8 mouse cellular contexts compared by ENCODE assay signal in the genomic region with DNA sequence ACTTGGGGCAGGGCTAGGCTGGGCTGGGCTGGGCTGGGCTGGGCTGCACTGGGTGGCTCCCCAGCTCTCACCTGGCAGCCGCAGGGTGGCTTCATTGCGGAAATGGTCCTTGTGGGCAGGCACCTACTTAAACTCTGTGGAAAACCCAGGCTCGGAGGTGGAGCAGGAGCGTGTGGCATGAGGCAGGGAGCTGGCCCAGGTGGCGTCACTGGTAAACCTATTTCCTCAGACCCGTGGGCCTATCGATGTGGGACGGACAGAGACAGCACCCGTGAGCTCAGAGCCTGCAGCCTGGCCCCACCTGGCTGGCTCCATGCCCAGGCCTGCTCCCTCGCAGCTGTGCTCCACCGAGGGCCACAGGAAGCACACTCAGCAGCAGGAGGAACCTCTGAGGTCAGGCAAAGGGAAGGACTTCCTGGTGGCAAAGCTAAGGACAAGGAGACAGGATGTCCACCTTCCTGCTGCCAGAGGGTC. TPM values are rescaled to one million over a fixed set of nuclear protein-coding genes. Genes with fewer than 3 reads are reported as not detected.
DNase-seq lines count a peak whose midpoint lies in the region; ATAC-seq and TF ChIP-seq lines count a peak whose summit lies in the region.

No protein-coding gene starts in this region.

- peak overlapping the region; percentile 27 for H3K4me3 ChIP-seq in gastrocnemius, adult 2 months
- no peak overlapping the region; the same call in 1 of the 2 replicates for H3K4me3 ChIP-seq in kidney, adult 2 months (ENCODE audit: insufficient read depth, low read depth, low read length)
- H3K4me3 ChIP-seq in lung, adult 2 months (replicated peaks; ENCODE audit: extremely low read depth, low read depth, low read length) = no peak overlapping the region

- H3K4me1 ChIP-seq in kidney, adult 2 months (ENCODE audit: control insufficient read depth, insufficient read depth, low read length) = peaks cover 30% of the 10 kb centered on the region
- H3K4me1 ChIP-seq in lung, adult 2 months (ENCODE audit: control insufficient read depth, insufficient read depth, low read length) = peaks cover 13% of the 10 kb centered on the region

- TF ChIP-seq CTCF in gastrocnemius, adult 2 months (IDR thresholded peaks at IDR 0.05) = no peak
- no peak for TF ChIP-seq CTCF in kidney, adult 2 months (conservative IDR thresholded peaks at IDR 0.05; ENCODE audit: insufficient read depth, insufficient read length, low read depth, low read length)
- TF ChIP-seq CTCF in lung, adult 2 months (IDR thresholded peaks at IDR 0.05; ENCODE audit: insufficient read depth, low read length) = no peak

- no peaks in the 10 kb centered on the region for H3K27me3 ChIP-seq in kidney, adult 2 months (replicated peaks; ENCODE audit: control insufficient read depth, insufficient read depth, low read length)

- WGBS in kidney, adult 2 months = 30% methylated on average over 11 of the region's 11 CpGs
- 20% methylated on average over 11 of the region's 11 CpGs for WGBS in lung, adult 2 months

- DNase-seq in gastrocnemius, adult 2 months = peak; percentile 51
- DNase-seq in gastrocnemius, adult 18-20 months (ENCODE audit: low spot score) = no peak
- peak; percentile 80 for DNase-seq in kidney, adult 2 months
- peak; percentile 52 for DNase-seq in lung, adult 2 months
- DNase-seq in thymus, postnatal 36 days = peak; percentile 36 to 68
- DNase-seq in frontal cortex, postnatal 36 days (ENCODE audit: low spot score in 2 of 2) = no peak
- DNase-seq in embryo, embryonic 10 days (ENCODE audit: low spot score) = no peak

- no peak for TF ChIP-seq POLR2A in kidney, adult 2 months (IDR thresholded peaks at IDR 0.05; ENCODE audit: low read depth, low read length)
- 0 out of 2 replicates have a peak, but pooled peaks have one; percentile 14 for TF ChIP-seq POLR2A in lung, adult 2 months (IDR thresholded peaks at IDR 0.05; ENCODE audit: borderline replicate concordance, extremely low read depth, low read depth, low read length)

- 0 out of 2 replicates have a peak, but pooled peaks have one; percentile 21 for ATAC-seq in erythroblast, adult 5-6 weeks (replicated peaks; ENCODE audit: low FRiP score, poor library complexity, severe bottlenecking)

- H3K27ac ChIP-seq in gastrocnemius, adult 2 months = peak overlapping the region; percentile 64
- peak overlapping the region; percentile 51 for H3K27ac ChIP-seq in kidney, adult 2 months (ENCODE audit: insufficient read depth, low read depth, low read length)

- no peaks in the 10 kb centered on the region for H3K36me3 ChIP-seq in kidney, adult 2 months (ENCODE audit: control insufficient read depth, insufficient read depth, low read length)

- intact Hi-C loops in gastrocnemius, adult 2 months (cut with DNase I) = no loop called here

RNA-seq across cellular contexts. Expression of gene Micall2, which starts 3.5 kb away (rescaled TPM):
- total RNA-seq in gastrocnemius, adult 2 months (2021) = under 1 TPM; 0.61 to 0.95 TPM
- under 1 TPM; 0.30 to 0.57 TPM for total RNA-seq in gastrocnemius, adult 18-20 months (2021)
- 9.0 and 11.1 TPM in 2 replicates for total RNA-seq in erythroblast, adult 5-6 weeks (2015; ENCODE audit: low replicate concordance)
- 12.2 and 21.9 TPM in 2 replicates for total RNA-seq in erythroblast, adult 5-6 weeks (2017; ENCODE audit: low replicate concordance)
- polyA plus RNA-seq in kidney, adult 2 months (2012; rRNA removed) = 3.3 and 3.4 TPM in 2 replicates
- 3.7 and 5.0 TPM in 2 replicates for polyA plus RNA-seq in lung, adult 2 months (2012; rRNA removed)

RNA-seq across cellular contexts. Expression of gene Ints1, which starts 42.8 kb away (rescaled TPM):
- 10 to 100 TPM; 32.8 to 40.4 TPM for total RNA-seq in gastrocnemius, adult 2 months (2021)
- total RNA-seq in gastrocnemius, adult 18-20 months (2021) = 10 to 100 TPM; 31.5 to 37.6 TPM
- 21.3 and 30.7 TPM in 2 replicates for total RNA-seq in erythroblast, adult 5-6 weeks (2015; ENCODE audit: low replicate concordance)
- total RNA-seq in erythroblast, adult 5-6 weeks (2017; ENCODE audit: low replicate concordance) = 10.9 and 28.0 TPM in 2 replicates
- polyA plus RNA-seq in kidney, adult 2 months (2012; rRNA removed) = 40.1 and 42.2 TPM in 2 replicates
- 51.0 and 56.4 TPM in 2 replicates for polyA plus RNA-seq in lung, adult 2 months (2012; rRNA removed)

RNA-seq across cellular contexts. Expression of gene Mafk, which starts 58.6 kb away (rescaled TPM):
- 10 to 100 TPM; 14.9 to 23.8 TPM for total RNA-seq in gastrocnemius, adult 2 months (2021)
- 10 to 100 TPM; 19.5 to 33.9 TPM for total RNA-seq in gastrocnemius, adult 18-20 months (2021)
- 72.4 and 83.0 TPM in 2 replicates for total RNA-seq in erythroblast, adult 5-6 weeks (2015; ENCODE audit: low replicate concordance)
- 147 and 218 TPM in 2 replicates for total RNA-seq in erythroblast, adult 5-6 weeks (2017; ENCODE audit: low replicate concordance)
- 20.5 and 22.2 TPM in 2 replicates for polyA plus RNA-seq in kidney, adult 2 months (2012; rRNA removed)
- polyA plus RNA-seq in lung, adult 2 months (2012; rRNA removed) = 49.1 and 55.6 TPM in 2 replicates

Comparison
In these comparisons a context has a peak if more than half of its experiments do, and no peak if none do; other contexts are left out.
1. DNase-seq: peak in gastrocnemius, adult 2 months (single experiment), kidney, adult 2 months (single experiment), lung, adult 2 months (single experiment) and thymus, postnatal 36 days (2 of 2); none in gastrocnemius, adult 18-20 months (single experiment), frontal cortex, postnatal 36 days (0 of 2) and embryo, embryonic 10 days (single experiment).
2. RNA of gene Micall2, which starts 3.5 kb away (total RNA-seq): 9.0 to 21.9 TPM in erythroblast, adult 5-6 weeks; 0.61 to 0.95 TPM in gastrocnemius, adult 2 months and 0.30 to 0.57 TPM in gastrocnemius, adult 18-20 months; every median in the first group is over 4 times any median in the second.